Mouse (Mus musculus) kidney, postnatal 0 days (tissue): Measurements from ENCODE around the gene Ctnnd2. TPM values are rescaled to one million over a fixed set of nuclear protein-coding genes. Genes with fewer than 3 reads are reported as not detected.

Source experiments
- ATAC-seq: fragments of 200-750 bp; cut with Nextera tagmentation; replicated peaks from 2 replicates; pipeline ENCODE4 v1.8.0; 2017; ENCODE audit warnings: low read depth, moderate number of reproducible peaks, moderate TSS enrichment, moderate library complexity; ENCODE audit not compliant: low FRiP score
- DNase-seq: peaks from one replicate; pipeline ENCODE4 v3.0.0-alpha.2; 2016; ENCODE audit warnings: low spot score
- H3K27ac ChIP-seq: fragments of 300-500 bp; sonication (generic); 2 replicates; pipeline ENCODE4 v1.5.1; 2014; ENCODE audit warnings: mild to moderate bottlenecking
- H3K27me3 ChIP-seq: fragments of 300-500 bp; sonication (generic); 2 replicates; pipeline ENCODE4 v1.6.1; 2014; ENCODE audit warnings: low read length, mixed read lengths; ENCODE audit not compliant: insufficient read depth
- H3K36me3 ChIP-seq: fragments of 300-500 bp; sonication (generic); 2 replicates; pipeline ENCODE4 v1.6.1; 2014; ENCODE audit warnings: low read length, mixed read lengths; ENCODE audit not compliant: insufficient read depth
- H3K4me1 ChIP-seq: fragments of 300-500 bp; sonication (generic); replicated peaks from 2 replicates; pipeline ENCODE4 v1.6.1; 2014; ENCODE audit warnings: antibody characterized with exemption, low read length, mixed read lengths; ENCODE audit not compliant: insufficient read depth
- H3K4me2 ChIP-seq: fragments of 300-500 bp; sonication (generic); 2 replicates; pipeline ENCODE4 v1.6.1; 2014; ENCODE audit warnings: mild to moderate bottlenecking, low read length, moderate library complexity, mixed read lengths
- H3K4me3 ChIP-seq: fragments of 300-500 bp; sonication (generic); replicated peaks from 2 replicates; pipeline ENCODE4 v1.5.1; 2014; ENCODE audit warnings: low read depth, low read length
- H3K9ac ChIP-seq: fragments of 300-500 bp; sonication (generic); 2 replicates; pipeline ENCODE4 v1.6.1; 2014; ENCODE audit warnings: low read depth, low read length
- H3K9me3 ChIP-seq: fragments of 300-500 bp; sonication (generic); replicated peaks from 2 replicates; pipeline ENCODE4 v1.6.1; 2016; ENCODE audit warnings: low read length, inconsistent platforms, mixed read lengths
- CTCF ChIP-seq: IDR thresholded peaks from 2 replicates; pipeline ENCODE4 v1.5.1; 2016; ENCODE audit warnings: antibody characterized with exemption, low read depth, mild to moderate bottlenecking, moderate library complexity
- WGBS: fragments of 180-500 bp; shearing (Covaris S2); extraction: QIAGEN DNeasy Blood & Tissue Kit; methylation state at CpG from one replicate; pipeline ENCODE4 v1.1.7; 2014; 5-methylcytosine and 5-hydroxymethylcytosine counted together
- polyA plus RNA-seq: library from polyadenylated mRNA; unstranded; fragments of >200 nt; fragmentation: Nextera tagmentation; extraction: Ambion mirVana; gene quantifications from 2 replicates; pipeline ENCODE4 v1.2.1, GENCODE M21; 2015

The Ctnnd2 gene
- polyA plus RNA-seq, 1 experiment from 2014 or later = 2.8 TPM

- Histone ChIP-seq H3K36me3 (no peaks in the 10 kb centered on the region), H3K9ac (no peak overlapping the region), H3K27ac (no peak overlapping the region), H3K4me2 (no peak overlapping the region), H3K9me3 (no peaks in the 10 kb centered on the region), H3K27me3 (no peaks in the 10 kb centered on the region), H3K4me1 (no peaks in the 10 kb centered on the region), H3K4me3 (no peak overlapping the region)
- no peak for ATAC-seq
- TF ChIP-seq CTCF = no peak
- 66% methylated on average over 9 of the region's 9 CpGs for WGBS
- no peak for DNase-seq
Observed at GRCm38 (mm10) chr15:30655433-30655832, 483.0 kb downstream of the Ctnnd2 start.

- Histone ChIP-seq H3K9ac (no peak overlapping the region), H3K27me3 (no peaks in the 10 kb centered on the region), H3K36me3 (no peaks in the 10 kb centered on the region), H3K4me2 (no peak overlapping the region), H3K9me3 (no peaks in the 10 kb centered on the region), H3K4me3 (no peak overlapping the region), H3K27ac (no peak overlapping the region), H3K4me1 (no peaks in the 10 kb centered on the region)
- WGBS = 84% methylated on average over 3 of the region's 3 CpGs
- DNase-seq = no peak
- TF ChIP-seq CTCF = no peak
- no peak for ATAC-seq
Observed at GRCm38 (mm10) chr15:30657588-30657987, 485.2 kb downstream of the Ctnnd2 start.

GRCm38 (mm10) chr15:30660539-30661149 is 488.3 kb downstream of the Ctnnd2 start:
- Histone ChIP-seq H3K27me3 (no peaks in the 10 kb centered on the region), H3K9me3 (no peaks in the 10 kb centered on the region), H3K4me2 (no peak overlapping the region), H3K27ac (no peak overlapping the region), H3K36me3 (no peaks in the 10 kb centered on the region), H3K9ac (no peak overlapping the region), H3K4me1 (no peaks in the 10 kb centered on the region), H3K4me3 (no peak overlapping the region)
- no peak for TF ChIP-seq CTCF
- WGBS = 86% methylated on average over 8 of the region's 8 CpGs
- no peak for DNase-seq
- ATAC-seq = no peak

GRCm38 (mm10) chr15:30661689-30662422 is 489.5 kb downstream of the Ctnnd2 start:
- Histone ChIP-seq H3K9ac (no peak overlapping the region), H3K36me3 (no peaks in the 10 kb centered on the region), H3K27me3 (no peaks in the 10 kb centered on the region), H3K4me2 (no peak overlapping the region), H3K9me3 (no peaks in the 10 kb centered on the region), H3K27ac (no peak overlapping the region), H3K4me3 (no peak overlapping the region), H3K4me1 (no peaks in the 10 kb centered on the region)
- DNase-seq (no peak), ATAC-seq (no peak)
- 55% methylated on average over 6 of the region's 6 CpGs for WGBS
- no peak for TF ChIP-seq CTCF

GRCm38 (mm10) chr15:30667819-30668587 is 495.6 kb downstream of the Ctnnd2 start:
- ATAC-seq (no peak), DNase-seq (no peak)
- Histone ChIP-seq H3K36me3 (no peaks in the 10 kb centered on the region), H3K9ac (no peak overlapping the region), H3K27ac (no peak overlapping the region), H3K27me3 (no peaks in the 10 kb centered on the region), H3K9me3 (no peaks in the 10 kb centered on the region), H3K4me1 (no peaks in the 10 kb centered on the region), H3K4me2 (no peak overlapping the region), H3K4me3 (no peak overlapping the region)
- WGBS = 78% methylated on average over 7 of the region's 7 CpGs
- TF ChIP-seq CTCF = no peak

- no peaks in the 10 kb centered on the region for H3K27me3 ChIP-seq
- no peak for TF ChIP-seq CTCF
- ATAC-seq = no peak
- DNase-seq = no peak
- H3K4me3 ChIP-seq = no peak overlapping the region
- 74% methylated on average over 4 of the region's 4 CpGs for WGBS
- H3K4me2 ChIP-seq = no peak overlapping the region
- no peaks in the 10 kb centered on the region for H3K9me3 ChIP-seq
- no peaks in the 10 kb centered on the region for H3K4me1 ChIP-seq
- no peak overlapping the region for H3K9ac ChIP-seq
- no peak overlapping the region for H3K27ac ChIP-seq
- H3K36me3 ChIP-seq = no peaks in the 10 kb centered on the region
Observed at GRCm38 (mm10) chr15:30681939-30682338, 509.5 kb downstream of the Ctnnd2 start.
